Mouse (Mus musculus) megakaryocyte, embryonic 14.5 days (primary cell): ENCODE results near the gene Fgfr2.

Experiments used
- FLI1 ChIP-seq: IDR thresholded peaks from 2 replicates; pipeline ENCODE4 v1.6.1; 2012; ENCODE audit warnings: low read length, inconsistent platforms, mixed read lengths
- GATA1 ChIP-seq: IDR thresholded peaks from 3 replicates; pipeline ENCODE4 v1.6.1; 2012; ENCODE audit warnings: mixed read lengths, low read length, inconsistent platforms, borderline replicate concordance

DNA sequence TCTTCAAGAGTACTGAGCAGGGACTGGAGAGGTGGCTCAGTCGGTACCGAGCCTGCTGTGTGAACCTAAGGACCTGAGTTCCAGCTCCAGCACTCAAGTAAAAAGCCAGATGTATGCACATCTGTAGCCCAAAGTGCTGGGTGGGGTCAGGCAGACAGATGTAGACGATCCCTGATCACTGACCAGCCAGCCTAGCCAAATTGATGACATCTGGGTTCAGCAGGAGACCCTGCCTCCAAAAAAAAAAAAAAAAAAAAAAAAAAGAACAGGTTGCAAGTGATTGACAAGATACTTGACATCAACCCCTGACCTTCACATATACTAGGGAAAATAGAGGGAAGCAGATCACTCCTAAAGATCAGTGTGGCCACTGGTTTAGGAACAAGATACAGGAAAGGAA lies 2334.2 kb downstream of the Fgfr2 start:
- TF ChIP-seq GATA1 (no peak), FLI1 (no peak)
